Mouse (Mus musculus): ENCODE measurements around the gene Lhb.
"Not testable (repeated sequence)": the region's sequence is repeated elsewhere in the genome, so short reads cannot be mapped to it uniquely, and the experiment has no call there.

Gene Lhb

DNA sequence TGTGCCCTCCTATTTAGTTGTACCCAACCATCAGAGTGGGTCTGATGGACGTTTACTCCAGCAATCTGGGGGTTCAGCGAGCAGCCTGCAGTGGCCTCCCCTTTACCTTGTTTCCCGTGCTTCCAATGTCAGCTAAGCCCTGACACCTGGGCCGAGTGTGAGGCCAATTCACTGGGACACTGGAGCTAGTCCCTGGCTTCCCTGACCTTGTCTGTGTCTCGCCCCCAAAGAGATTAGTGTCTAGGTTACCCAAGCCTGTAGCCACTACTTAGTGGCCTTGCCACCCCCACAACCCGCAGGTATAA, at the start of gene Lhb:
Gene Lhb (plus strand): TSS at position 206 of the 305 bp plus-strand sequence.
- DNase-seq (ENCODE audit: low spot score in 2 of 2): no peak

DNA sequence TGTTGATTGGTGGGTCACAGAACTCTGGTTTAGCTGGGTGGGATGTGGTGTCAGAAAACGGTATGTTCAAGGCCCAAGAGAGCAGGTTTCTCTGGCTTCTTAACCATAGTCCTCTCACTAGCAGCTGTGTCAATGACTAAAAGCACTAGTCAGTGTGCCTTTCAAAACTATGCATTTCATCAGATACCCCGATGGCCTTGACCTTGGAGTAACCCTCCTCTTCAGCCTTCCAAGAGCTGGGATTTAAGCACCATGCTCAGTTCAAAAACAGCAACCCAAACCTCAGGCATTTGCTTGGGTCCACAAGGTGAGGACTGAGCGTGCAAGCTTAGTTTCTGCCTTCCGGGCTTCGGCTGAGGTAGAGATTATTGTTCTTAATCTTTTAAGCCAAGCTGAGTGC, 48.2 kb upstream of the Lhb start:
- no peak for DNase-seq (ENCODE audit: low spot score in 2 of 2)

DNA sequence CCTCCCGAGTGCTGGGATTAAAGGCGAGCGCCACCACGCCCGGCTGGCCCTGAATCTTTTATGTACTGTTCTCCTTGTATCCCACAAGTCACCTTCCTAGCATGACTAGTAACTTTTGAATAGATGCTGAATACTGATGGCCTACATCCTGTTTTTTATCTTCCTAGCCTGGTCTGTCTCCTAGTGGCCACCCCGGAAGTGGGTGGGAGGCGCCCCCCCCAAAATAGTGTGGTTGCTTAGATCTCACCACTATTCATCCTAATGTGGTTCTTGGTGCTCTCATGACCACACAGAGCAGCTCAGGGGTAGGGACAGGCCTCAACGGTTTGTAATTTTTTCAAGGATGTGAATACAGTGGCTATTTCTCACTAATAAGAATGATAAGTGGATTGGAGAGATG, 46.0 kb upstream of the Lhb start:
- DNase-seq (ENCODE audit: low spot score in 2 of 2): no peak

DNA sequence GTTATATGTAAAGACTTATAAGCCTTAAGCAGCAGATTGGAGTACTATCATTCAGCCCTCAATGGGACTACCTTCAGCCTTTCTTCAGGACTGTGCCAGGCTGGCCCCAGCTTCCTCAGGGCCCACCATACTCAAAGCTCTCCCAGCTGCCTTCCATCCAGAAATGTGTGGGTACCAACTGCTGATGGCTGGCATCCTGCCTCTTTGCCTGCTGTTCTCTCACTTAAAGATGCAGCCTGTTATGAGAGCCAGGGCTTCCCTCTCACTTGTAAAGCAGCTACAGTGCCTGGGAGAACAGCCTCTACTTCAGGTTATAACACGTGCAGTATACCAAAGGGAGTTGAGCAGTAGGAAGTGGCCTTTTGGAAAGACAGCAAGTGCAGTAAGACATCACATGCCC, 44.6 kb upstream of the Lhb start:
- no peak for DNase-seq (ENCODE audit: low spot score in 2 of 2)

DNA sequence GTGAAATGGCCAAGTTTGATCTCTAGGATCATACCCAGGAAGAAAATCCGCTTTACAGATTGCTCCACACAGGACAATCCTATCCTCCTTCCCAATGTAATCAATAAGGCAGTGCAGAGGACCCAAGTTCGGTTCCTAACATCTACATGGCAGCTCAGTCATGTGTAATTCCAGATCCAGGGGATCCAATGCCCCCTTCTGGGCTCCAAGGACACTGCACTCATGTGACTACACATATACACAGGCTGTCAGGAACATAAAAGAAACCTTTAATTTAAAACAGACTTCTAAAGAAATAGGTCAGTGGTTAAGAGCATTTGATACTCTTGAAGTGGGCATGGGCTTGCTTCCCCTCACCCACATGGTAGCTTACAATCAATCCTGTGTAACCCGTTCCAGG, 34.5 kb upstream of the Lhb start:
- no peak for DNase-seq (ENCODE audit: low spot score in 2 of 2)

DNA sequence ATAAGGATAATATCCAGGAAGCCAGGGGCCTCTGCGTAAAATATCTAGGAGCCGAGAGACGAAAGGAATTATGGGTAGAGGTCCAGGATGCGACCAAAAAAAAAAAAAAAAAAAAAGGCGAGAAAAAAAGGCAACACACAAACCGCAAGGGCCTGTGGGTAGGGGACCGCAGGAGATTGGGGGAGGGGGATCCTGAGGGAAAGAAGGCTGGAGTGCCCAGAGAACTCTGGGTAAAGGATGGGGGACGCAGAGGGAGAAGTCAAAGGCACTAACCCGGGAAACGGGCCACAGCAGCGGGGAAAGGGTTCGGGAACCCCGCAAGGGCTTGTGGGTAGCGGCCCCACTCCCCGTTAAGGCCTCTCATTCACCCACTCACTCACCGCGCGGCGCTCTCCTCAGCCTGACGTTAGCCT, 25.5 kb upstream of the Lhb start:
- DNase-seq (ENCODE audit: low spot score in 2 of 2): peak in 1 of 2 experiments; percentile 26

DNA sequence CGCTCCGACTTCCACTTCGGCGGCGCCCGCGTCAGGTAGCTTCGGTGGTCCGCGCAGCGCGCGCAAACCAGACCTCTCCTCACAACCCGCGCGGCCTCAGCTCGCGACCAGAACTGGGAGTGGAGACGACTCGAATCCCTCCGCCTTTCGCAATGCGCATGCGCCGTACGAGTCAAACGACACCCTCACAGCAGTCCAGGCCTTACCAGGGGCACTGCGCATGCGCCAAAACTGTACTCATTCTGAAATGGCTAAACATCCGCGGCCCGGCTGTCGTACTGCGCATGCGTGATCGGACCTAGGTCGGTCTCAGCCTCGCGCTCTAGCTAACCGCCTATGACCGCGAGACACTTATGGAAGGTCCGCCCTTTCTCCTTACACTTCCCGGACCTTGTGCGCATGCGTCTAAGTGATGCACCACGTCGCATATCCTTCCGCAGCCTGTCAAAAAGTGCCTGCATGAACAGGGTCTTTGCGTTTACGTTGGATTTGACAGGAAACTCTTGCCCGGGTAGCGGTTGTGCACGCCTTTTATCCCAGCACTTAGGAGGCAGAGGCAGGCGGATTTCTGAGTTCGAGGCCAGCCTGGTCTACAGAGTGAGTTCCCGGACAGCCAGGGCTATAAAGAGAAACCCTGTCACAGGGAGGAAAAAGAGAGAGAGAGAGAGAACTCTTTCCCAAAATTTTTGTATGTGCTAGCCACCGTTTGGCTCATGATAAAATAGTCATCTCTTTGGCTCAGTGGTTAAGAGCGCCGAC, 24.9 kb upstream of the Lhb start, which contains the start of gene Snrnp70:
Gene Snrnp70 (minus strand): TSS at position 165 of the 759 bp plus-strand sequence.
- DNase-seq (ENCODE audit: low spot score in 2 of 2): peak; percentile 99 to 100

DNA sequence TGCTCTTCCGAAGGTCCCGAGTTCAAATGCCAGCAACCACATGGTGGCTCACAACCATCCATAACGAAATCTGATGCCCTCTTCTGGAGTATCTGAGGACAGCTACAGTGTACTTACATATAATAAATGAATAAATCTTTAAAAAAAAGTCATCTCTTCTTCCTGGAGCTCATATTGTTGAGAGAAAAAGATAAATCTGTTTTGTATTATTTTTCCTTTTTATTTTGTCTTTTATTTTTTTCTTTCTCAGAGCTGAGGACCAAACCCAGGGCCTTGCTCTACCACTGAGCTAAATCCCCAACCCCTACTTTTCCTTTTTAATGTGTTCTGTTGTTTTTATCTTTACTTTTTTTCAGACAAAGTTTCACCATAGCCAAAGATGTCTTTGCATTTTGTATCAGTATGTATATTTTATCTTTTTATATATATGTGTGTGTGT, 24.3 kb upstream of the Lhb start:
- not testable (repeated sequence) for DNase-seq (ENCODE audit: low spot score in 2 of 2)

DNA sequence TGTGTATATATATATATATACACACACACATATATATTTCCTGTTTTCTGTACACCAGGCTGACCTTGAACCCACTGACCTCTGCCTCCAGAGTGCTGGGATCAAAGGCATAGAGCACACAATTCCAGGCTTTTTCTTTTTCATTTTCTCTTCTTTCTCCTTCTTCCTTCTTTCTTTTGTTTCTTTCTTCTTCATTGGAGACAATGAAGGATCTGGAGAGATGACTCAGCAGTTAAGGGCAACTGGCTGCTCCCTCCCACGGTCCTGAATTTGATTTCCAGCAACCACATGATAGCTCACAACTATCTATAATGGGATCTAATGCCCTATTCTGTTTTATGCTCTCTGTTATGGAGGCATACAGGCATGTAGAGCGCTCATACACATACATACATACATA, 23.8 kb upstream of the Lhb start:
- no peak for DNase-seq (ENCODE audit: low spot score in 2 of 2)

DNA sequence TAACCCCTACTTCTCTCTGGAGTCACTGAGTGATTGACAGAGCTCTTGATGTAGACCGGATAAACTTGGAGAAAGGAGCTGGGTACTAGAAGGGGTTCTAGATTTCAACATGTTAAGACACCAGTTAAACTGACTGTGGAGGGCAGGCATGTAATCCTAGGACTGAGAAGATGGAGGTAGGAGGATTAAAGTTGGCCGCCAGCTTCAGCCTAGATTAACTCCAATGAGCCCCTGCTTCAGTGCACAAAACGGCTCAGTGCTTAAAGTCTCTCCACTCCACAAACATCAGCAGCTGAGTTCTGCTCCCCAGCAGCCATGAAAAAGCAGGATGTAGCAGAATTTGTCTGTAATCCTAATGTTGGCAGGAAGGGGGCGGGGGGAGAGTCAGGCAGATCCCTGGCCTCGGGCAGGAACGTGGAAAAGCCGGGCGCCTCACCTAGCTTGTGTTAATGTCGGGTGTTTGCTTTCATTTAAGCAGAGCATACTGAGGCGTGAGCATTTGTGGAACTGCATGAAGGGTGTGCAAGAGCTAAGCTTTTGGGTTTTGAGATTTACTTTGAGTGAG, 19.0 kb upstream of the Lhb start:
- no peak for DNase-seq (ENCODE audit: low spot score in 2 of 2)

DNA sequence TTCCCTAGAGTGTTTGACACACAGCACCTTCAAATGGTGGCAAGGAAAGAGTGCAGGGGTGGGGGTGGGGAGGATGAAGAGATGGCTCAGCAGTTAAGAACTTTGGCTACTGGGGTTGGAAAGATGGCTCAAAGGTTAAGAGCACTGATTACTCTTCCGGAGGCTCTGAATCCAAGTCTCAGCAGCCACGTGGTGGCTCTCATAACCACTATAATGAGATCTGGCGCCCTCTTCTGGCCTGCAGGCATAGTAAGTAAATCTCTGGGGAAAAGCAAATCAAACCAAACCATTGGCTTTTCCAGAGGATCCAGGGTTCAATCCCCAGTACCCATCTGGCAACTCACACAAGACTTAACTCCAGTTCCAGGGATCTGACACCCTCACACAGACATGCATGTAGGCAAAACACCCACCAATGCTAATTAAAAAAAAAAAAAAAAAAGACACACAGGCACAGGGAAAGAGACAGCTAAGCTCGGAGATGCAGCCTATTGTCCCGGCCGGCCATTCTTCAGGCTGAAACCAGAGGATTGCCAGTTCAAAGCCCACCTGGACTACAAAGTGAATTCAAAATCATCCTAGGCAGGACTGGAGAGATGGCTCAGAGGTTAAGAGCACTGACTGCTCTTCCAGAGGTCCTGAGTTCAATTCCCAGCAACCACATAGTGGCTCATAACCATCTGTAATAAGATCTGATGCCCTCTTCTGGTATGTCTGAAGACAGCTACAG, 16.9 kb upstream of the Lhb start:
- DNase-seq (ENCODE audit: low spot score in 2 of 2): peak in 1 of 2 experiments; percentile 34

DNA sequence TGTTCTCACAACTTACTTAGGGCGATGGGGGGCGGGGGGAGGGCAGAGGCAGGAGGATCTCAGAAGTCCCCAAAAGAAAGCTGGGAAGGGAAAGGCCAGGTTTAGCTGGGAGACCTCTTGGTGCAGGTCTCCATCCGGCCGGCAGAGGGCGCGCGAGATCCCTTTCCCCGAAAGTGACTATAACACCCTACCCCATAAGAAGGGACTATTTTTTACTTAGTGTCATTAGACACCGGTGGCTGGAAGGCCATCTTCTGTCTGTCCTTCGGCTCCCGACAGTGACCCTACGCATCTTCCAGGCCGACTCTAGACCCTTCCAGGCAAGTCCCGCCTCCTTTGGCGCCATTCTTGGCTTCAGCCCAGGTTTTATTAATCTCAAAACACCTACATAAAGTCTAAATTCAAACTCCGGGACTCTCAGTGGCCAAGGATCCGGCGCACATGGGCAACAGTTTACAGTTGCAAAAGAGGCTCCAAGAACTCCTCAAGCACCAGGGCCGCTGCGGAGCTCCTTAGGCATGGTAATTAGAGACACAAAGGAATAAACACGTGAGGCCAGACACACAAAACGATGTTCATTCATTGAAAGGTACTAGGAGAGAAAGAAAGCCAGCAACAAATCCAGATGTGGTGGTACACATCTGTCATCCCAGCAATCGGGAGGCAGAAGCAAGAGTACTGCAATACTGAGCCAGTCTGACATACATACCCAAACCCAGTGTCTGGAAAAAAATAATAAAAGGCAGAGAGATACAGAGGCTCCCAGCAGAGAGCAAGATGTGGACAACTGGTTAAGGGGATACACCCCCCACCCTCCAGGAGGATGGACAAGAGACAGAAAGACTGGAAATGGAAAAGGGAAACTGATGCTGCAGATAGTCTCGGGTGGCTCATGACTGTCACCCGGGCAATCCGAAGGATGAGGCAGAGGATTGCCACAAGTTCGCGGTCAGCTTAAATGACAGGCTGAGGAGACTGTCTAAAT, 15.2 kb upstream of the Lhb start, which contains the start of gene Kcna7:
Gene Kcna7 (plus strand): TSS at position 563 of the 985 bp plus-strand sequence.
- DNase-seq (ENCODE audit: low spot score in 2 of 2): peak in 1 of 2 experiments; percentile 73

DNA sequence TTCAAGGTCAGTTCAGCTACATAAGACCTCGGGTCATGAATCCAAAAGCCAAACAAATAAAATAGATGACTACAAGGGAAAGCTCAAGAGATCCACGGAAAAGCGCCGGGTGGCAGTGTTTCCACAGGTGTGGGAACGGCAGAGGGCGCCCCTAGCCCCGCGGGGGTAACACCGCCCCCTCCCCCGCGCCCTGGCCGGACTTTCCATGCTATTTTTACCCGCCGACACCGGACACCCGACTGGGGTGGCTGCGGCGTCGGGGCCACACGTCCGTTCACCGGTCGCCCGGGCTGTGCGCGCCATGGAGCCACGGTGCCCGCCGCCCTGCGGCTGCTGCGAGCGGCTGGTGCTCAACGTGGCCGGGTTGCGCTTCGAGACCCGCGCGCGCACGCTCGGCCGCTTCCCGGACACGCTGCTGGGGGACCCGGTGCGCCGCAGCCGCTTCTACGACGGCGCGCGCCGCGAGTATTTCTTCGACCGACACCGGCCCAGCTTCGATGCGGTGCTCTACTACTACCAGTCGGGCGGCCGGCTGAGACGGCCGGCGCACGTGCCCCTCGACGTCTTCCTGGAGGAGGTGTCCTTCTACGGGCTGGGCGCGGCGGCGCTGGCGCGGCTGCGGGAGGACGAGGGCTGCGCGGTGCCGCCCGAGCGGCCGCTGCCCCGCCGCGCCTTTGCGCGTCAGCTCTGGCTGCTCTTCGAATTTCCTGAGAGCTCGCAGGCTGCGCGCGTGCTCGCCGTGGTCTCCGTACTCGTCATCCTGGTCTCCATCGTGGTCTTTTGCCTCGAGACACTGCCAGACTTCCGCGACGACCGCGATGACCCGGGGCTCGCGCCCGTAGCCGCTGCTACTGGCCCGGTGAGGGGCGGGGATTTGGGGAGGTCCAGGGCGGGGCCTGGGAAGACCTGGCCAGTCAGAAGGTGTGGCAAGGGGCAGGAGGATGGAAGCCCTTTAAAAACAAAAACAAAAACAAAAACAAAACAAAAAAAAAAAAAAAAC, 14.2 kb upstream of the Lhb start:
- no peak for DNase-seq (ENCODE audit: low spot score in 2 of 2)

DNA sequence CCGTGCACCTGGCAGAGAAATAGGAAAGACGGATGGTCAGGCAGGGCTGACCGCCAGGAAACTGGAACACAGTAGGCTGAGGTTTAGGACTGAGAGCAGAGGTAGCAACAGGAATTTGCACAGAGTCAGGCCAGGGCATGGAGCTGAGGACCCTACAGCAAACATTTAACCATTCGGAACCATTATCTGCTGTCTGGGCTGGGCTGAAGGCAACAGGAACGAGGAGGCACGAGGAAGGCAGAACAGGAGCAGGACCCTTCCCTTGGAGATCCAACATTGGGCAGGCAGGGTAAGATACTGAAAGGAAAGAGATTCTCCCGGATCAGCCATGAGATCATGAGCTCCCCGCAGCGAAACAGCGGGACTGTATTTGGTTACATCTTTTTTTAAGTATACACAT, 12.8 kb upstream of the Lhb start:
- DNase-seq (ENCODE audit: low spot score in 2 of 2): no peak

DNA sequence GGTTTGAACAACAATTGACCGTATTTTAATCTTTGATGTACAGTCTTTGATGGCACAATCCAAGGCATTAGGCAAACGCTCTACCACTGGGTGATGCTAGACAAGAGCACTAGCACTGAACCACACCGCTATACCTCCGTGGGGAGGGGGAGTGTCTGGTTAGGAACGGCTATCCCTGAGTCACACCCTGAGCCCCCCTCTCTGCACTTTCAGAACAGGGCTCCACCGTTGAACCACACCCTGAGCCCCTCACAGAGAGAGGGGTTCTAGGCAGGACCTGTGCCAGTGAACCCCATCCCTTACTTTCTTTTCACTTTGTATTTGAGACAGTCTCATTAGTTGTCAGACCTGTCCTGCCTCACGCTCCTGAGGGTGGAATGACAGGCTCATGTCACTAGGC, 12.3 kb upstream of the Lhb start:
- no peak for DNase-seq (ENCODE audit: low spot score in 2 of 2)

DNA sequence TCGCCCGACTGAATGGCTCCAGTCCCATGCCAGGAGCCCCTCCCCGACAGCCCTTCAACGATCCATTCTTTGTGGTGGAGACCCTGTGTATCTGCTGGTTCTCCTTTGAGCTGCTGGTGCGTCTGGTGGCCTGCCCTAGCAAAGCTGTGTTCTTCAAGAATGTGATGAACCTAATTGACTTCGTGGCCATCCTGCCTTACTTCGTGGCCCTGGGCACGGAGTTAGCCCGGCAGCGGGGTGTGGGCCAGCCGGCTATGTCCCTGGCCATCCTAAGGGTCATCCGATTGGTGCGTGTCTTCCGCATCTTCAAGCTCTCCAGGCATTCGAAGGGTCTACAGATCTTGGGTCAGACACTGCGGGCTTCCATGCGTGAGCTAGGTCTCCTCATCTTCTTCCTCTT, 11.7 kb upstream of the Lhb start:
- DNase-seq (ENCODE audit: low spot score in 2 of 2): no peak

DNA sequence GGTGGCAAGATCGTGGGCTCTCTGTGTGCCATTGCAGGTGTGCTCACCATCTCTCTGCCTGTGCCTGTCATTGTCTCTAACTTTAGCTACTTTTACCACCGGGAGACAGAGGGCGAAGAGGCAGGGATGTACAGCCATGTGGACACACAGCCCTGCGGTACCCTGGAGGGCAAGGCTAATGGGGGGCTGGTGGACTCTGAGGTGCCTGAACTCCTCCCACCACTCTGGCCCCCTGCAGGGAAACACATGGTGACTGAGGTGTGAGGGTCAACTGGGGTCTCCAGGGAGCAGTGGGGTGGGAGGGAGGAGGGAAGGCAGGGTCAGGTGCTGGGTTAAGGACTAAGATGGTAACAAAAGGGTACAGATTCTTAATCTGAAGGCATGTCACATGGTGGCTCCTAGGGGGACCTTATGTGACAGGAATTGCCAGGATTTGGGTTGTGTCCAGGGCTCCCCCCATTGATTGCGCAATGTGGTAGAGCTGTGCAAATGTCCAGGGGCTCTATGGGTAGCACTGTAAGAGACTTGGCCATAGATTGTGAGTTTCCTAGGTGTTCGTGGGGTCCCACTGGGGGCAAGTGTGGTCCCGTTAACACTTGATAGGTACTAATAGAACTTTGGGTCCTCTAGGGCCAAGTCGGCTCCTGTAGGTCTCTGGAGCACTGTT, 11.0 kb upstream of the Lhb start:
- DNase-seq (ENCODE audit: low spot score in 2 of 2): no peak

DNA sequence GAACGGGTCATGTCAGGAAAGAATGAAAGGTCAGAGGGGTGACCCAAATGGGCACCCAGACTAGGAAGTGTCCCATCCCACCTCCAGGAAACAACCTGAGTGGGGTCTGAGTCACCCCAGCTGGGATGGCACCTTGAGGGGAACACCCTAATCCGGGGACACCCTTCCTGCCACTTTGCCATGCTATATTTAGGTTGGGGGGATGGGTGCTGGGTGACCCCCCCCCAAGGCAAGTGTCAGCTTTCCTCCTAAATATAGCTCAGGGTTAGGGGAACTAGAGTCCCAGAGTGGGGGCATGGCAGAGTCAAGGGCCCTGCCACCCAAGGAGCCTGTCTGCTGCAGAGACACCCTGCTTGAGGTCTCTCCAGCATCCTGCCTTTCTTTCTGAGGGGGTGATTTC, 8.2 kb upstream of the Lhb start:
- no peak for DNase-seq (ENCODE audit: low spot score in 2 of 2)

DNA sequence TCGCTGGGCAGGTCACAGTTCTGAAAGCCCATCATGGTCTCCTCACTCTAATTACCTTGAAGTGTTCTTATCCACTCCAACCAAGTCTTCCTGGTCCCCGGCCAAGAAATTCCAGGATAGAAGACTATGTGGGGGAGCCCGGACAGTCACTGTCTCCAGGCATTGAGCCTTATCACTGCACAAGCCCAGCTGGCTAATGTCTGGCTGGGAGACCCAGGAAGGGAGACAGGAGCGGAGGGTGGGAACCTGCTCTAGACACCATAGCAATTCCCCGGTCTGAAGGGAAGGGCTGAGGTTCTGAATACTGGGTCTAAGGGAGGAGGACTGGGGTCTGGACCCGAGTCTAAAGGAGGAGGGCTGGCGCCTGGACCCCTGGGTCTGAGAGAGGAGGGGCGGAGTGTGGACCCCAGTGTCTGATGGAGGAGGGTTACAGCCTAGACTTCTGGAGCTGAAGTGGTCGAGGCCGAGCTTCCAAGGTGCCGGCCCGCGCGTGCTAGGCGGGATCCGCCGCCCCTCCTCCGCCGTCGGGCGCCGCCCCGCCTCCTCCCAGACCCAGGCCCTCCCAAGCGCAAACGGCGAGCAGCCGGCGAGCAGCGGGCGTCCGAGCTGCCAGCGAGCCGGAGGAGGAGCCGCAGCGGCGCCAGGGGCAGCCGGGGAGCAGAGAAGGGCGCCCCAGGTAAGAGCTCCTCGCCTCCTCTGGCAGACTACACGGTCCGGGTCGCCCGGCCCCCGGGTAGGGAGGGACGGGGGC, 7.3 kb upstream of the Lhb start, which contains the start of gene Ntf5:
Gene Ntf5 (plus strand): TSS at position 583 of the 751 bp plus-strand sequence.
- DNase-seq (ENCODE audit: low spot score in 2 of 2): no peak
